ENCODE assay signal across 14 mouse cellular contexts in genomic region chr10:122618854-122619253, GRCm38 (mm10). TPM values are rescaled to one million over a fixed set of nuclear protein-coding genes. Genes with fewer than 3 reads are reported as not detected.
DNase-seq lines count a peak whose midpoint lies in the region; ATAC-seq lines count a peak whose summit lies in the region.
"Had no signal": no experiment of that assay in that cellular context is flagged by ENCODE, and none has a peak within 500 bp of the region (broad histone marks: within the 10 kb centered on the region; RNA-seq: fewer than 3 reads in every experiment).

No protein-coding gene starts in this region.

- no peak overlapping the region for H3K9ac ChIP-seq in hindbrain, embryonic 15.5 days
- H3K9ac ChIP-seq in midbrain, embryonic 12.5 days (replicated peaks): no peak overlapping the region
- no peak overlapping the region for H3K9ac ChIP-seq in neural tube, embryonic 14.5 days (replicated peaks; ENCODE audit: low read depth, low read length)
- H3K9ac ChIP-seq: heart, embryonic 12.5 days; limb, embryonic 15.5 days; liver, postnatal 0 days had no signal

- no peak overlapping the region for H3K27ac ChIP-seq in hindbrain, embryonic 15.5 days (replicated peaks)
- H3K27ac ChIP-seq in hindbrain, embryonic 10.5 days: no peak overlapping the region
- H3K27ac ChIP-seq in midbrain, embryonic 12.5 days (replicated peaks): no peak overlapping the region
- H3K27ac ChIP-seq in neural tube, embryonic 14.5 days (ENCODE audit: low read depth, low read length): no peak overlapping the region
- H3K27ac ChIP-seq: limb, embryonic 15.5 days had no signal

- intact Hi-C loops in left cerebral cortex, postnatal 4 days (cut with DNase I): no loop called here

- H3K9me3 ChIP-seq in hindbrain, embryonic 15.5 days: no peaks in the 10 kb centered on the region
- H3K9me3 ChIP-seq in hindbrain, embryonic 10.5 days: no peaks in the 10 kb centered on the region
- no peaks in the 10 kb centered on the region for H3K9me3 ChIP-seq in midbrain, embryonic 12.5 days
- no peaks in the 10 kb centered on the region for H3K9me3 ChIP-seq in neural tube, embryonic 14.5 days (ENCODE audit: control insufficient read depth, low read length)
- H3K9me3 ChIP-seq: limb, embryonic 15.5 days had no signal

- no peak overlapping the region for H3K4me2 ChIP-seq in hindbrain, embryonic 15.5 days
- no peak overlapping the region for H3K4me2 ChIP-seq in midbrain, embryonic 12.5 days (replicated peaks)
- no peak overlapping the region for H3K4me2 ChIP-seq in neural tube, embryonic 14.5 days (ENCODE audit: low read depth, low read length)
- H3K4me2 ChIP-seq: heart, embryonic 12.5 days; limb, embryonic 15.5 days had no signal

- DNase-seq in hindbrain, embryonic 10.5 days (ENCODE audit: low spot score): no peak
- peak; percentile 31 for DNase-seq in left cerebral cortex, postnatal 4 days
- DNase-seq in left cerebral cortex, adult 8-10 months (ENCODE audit: low spot score in 2 of 2): no peak
- DNase-seq in heart, adult 11 months: no peak
- no peak for DNase-seq in heart, adult 18-20 months
- DNase-seq: liver, postnatal 0 days; lung, postnatal 14 days had no signal

- 31% methylated on average over 3 of the region's 3 CpGs for WGBS in hindbrain, embryonic 15.5 days
- WGBS in hindbrain, embryonic 10.5 days: 42% methylated on average over 3 of the region's 3 CpGs
- 12% methylated on average over 3 of the region's 3 CpGs for WGBS in midbrain, embryonic 12.5 days
- 28% methylated on average over 3 of the region's 3 CpGs for WGBS in neural tube, embryonic 14.5 days

- no peaks in the 10 kb centered on the region for H3K27me3 ChIP-seq in hindbrain, embryonic 15.5 days
- no peaks in the 10 kb centered on the region for H3K27me3 ChIP-seq in hindbrain, embryonic 10.5 days (ENCODE audit: insufficient read depth, poor library complexity, severe bottlenecking)
- no peaks in the 10 kb centered on the region for H3K27me3 ChIP-seq in midbrain, embryonic 12.5 days
- no peaks in the 10 kb centered on the region for H3K27me3 ChIP-seq in neural tube, embryonic 14.5 days (ENCODE audit: control insufficient read depth, insufficient read depth, low read length)
- H3K27me3 ChIP-seq: heart, embryonic 12.5 days; limb, embryonic 15.5 days; megakaryocyte, embryonic 14.5 days had no signal

- H3K4me3 ChIP-seq in hindbrain, embryonic 15.5 days: no peak overlapping the region
- no peak overlapping the region for H3K4me3 ChIP-seq in hindbrain, embryonic 10.5 days
- no peak overlapping the region for H3K4me3 ChIP-seq in midbrain, embryonic 12.5 days
- no peak overlapping the region for H3K4me3 ChIP-seq in neural tube, embryonic 14.5 days (ENCODE audit: low read depth, low read length)
- H3K4me3 ChIP-seq: heart, embryonic 12.5 days; limb, embryonic 15.5 days; megakaryocyte, embryonic 14.5 days had no signal

- no peaks in the 10 kb centered on the region for H3K36me3 ChIP-seq in hindbrain, embryonic 15.5 days
- H3K36me3 ChIP-seq in hindbrain, embryonic 10.5 days: no peaks in the 10 kb centered on the region
- H3K36me3 ChIP-seq in midbrain, embryonic 12.5 days: no peaks in the 10 kb centered on the region
- no peaks in the 10 kb centered on the region for H3K36me3 ChIP-seq in neural tube, embryonic 14.5 days (ENCODE audit: control insufficient read depth, insufficient read depth, low read length)
- H3K36me3 ChIP-seq: G1E; heart, embryonic 12.5 days; limb, embryonic 15.5 days had no signal

- peak; percentile 42; the same call in 1 of the 2 replicates for ATAC-seq in hindbrain, embryonic 15.5 days (ENCODE audit: low FRiP score, low read depth)
- peak; percentile 64 for ATAC-seq in midbrain, embryonic 12.5 days (ENCODE audit: low FRiP score, low read depth)
- peak; percentile 28; the same call in 1 of the 2 replicates for ATAC-seq in neural tube, embryonic 14.5 days (ENCODE audit: low read depth)
- ATAC-seq: liver, postnatal 0 days had no signal

- no peaks in the 10 kb centered on the region for H3K4me1 ChIP-seq in hindbrain, embryonic 15.5 days (replicated peaks)
- peaks cover 7% of the 10 kb centered on the region for H3K4me1 ChIP-seq in hindbrain, embryonic 10.5 days (replicated peaks)
- peaks cover 6% of the 10 kb centered on the region; the same call in 1 of the 2 replicates for H3K4me1 ChIP-seq in midbrain, embryonic 12.5 days
- no peaks in the 10 kb centered on the region for H3K4me1 ChIP-seq in neural tube, embryonic 14.5 days (ENCODE audit: control insufficient read depth, insufficient read depth, low read length)
- H3K4me1 ChIP-seq: limb, embryonic 15.5 days; megakaryocyte, embryonic 14.5 days had no signal

RNA-seq across cellular contexts. Expression of gene Ppm1h, which starts 59.7 kb away (rescaled TPM):
- 29.4 and 31.2 TPM in 2 replicates for polyA plus RNA-seq in hindbrain, embryonic 15.5 days (2015; fragmentation: Nextera tagmentation; extraction: Ambion mirVana)
- polyA plus RNA-seq in hindbrain, embryonic 10.5 days (2016; fragmentation: Nextera tagmentation; extraction: Ambion mirVana): 3.7 and 5.8 TPM in 2 replicates
- 10 to 100 TPM; 63.3 to 68.3 TPM for total RNA-seq in left cerebral cortex, postnatal 4 days (2021)
- 10 to 100 TPM; 68.4 to 83.9 (median 75.3) TPM for total RNA-seq in left cerebral cortex, adult 8-10 months (2022)
- polyA plus RNA-seq in midbrain, embryonic 12.5 days (2016; fragmentation: Nextera tagmentation; extraction: Ambion mirVana): 8.1 and 9.2 TPM in 2 replicates
- 35.4 and 41.5 TPM in 2 replicates for polyA plus RNA-seq in neural tube, embryonic 14.5 days (2014; fragmentation: Nextera tagmentation; extraction: Ambion mirVana)
- total RNA-seq in heart, adult 18-20 months (2021): 1 to 10 TPM; 6.9 to 7.3 TPM
- polyA plus RNA-seq: G1E had no signal
